Mouse (Mus musculus): ENCODE data around the gene Galnt2. TPM values are rescaled to one million over a fixed set of nuclear protein-coding genes. Genes with fewer than 3 reads are reported as not detected.

Galnt2 gene
- polyA plus RNA-seq, 1 experiment from 2014 or later: 70.0 TPM

Other genes starting within 250 kb of the Galnt2 start
- 15.8 and 16.7 TPM in 2 replicates for gene Abcb10, start 248.3 kb upstream of the Galnt2 start, polyA plus RNA-seq (2014; fragmentation: Nextera tagmentation; extraction: Ambion mirVana)
- 36.1 and 42.2 TPM in 2 replicates for gene Taf5l, start 210.0 kb upstream of the Galnt2 start, polyA plus RNA-seq (2014; fragmentation: Nextera tagmentation; extraction: Ambion mirVana)
- gene Urb2, start 209.9 kb upstream of the Galnt2 start, polyA plus RNA-seq (2014; fragmentation: Nextera tagmentation; extraction: Ambion mirVana): 5.6 and 5.8 TPM in 2 replicates
- 2.6 and 3.3 TPM in 2 replicates for gene Pgbd5, start 208.3 kb downstream of the Galnt2 start, polyA plus RNA-seq (2014; fragmentation: Nextera tagmentation; extraction: Ambion mirVana)